Mouse (Mus musculus): Measurements from ENCODE around the gene Asb6. TPM values are rescaled to one million over a fixed set of nuclear protein-coding genes. Genes with fewer than 3 reads are reported as not detected.
A peak's percentile ranks its signal among the peaks of the same experiment; 100 is the strongest.

Gene Asb6
- total and polyA plus RNA-seq, 3 experiments: 7.8 to 13.6 (median 8.1) TPM

GRCm38 (mm10) chr2:30821073-30821472 lies 9.1 kb downstream of the Asb6 start:
- peak; percentile 58 for TF ChIP-seq CTCF (IDR thresholded peaks at IDR 0.05)
- no peak for TF ChIP-seq EP300 (IDR thresholded peaks at IDR 0.05; ENCODE audit: insufficient read depth, low read depth, low read length)
- no peaks in the 10 kb centered on the region for H3K27me3 ChIP-seq (ENCODE audit: control insufficient read depth, insufficient read depth, low read length)
- H3K4me1 ChIP-seq (ENCODE audit: control insufficient read depth, insufficient read depth, low read length): no peaks in the 10 kb centered on the region
- WGBS: 94% methylated on average over 3 of the region's 3 CpGs
- intact Hi-C loops (cut with DNase I): no loop called here
- no peak overlapping the region for H3K27ac ChIP-seq
- H3K9ac ChIP-seq (ENCODE audit: low read depth, low read length): no peak overlapping the region
- no peaks in the 10 kb centered on the region for H3K79me2 ChIP-seq (replicated peaks; ENCODE audit: control insufficient read depth, insufficient read depth, low read length)
- H3K36me3 ChIP-seq (ENCODE audit: control insufficient read depth, insufficient read depth, low read length): no peaks in the 10 kb centered on the region
- no peak overlapping the region for H3K4me3 ChIP-seq
- DNase-seq: no peak

GRCm38 (mm10) chr2:30819873-30820272 lies 10.3 kb downstream of the Asb6 start:
- Histone ChIP-seq H3K4me3 (no peak overlapping the region), H3K27ac (no peak overlapping the region), H3K4me1 (ENCODE audit: control insufficient read depth, insufficient read depth, low read length) (no peaks in the 10 kb centered on the region), H3K36me3 (ENCODE audit: control insufficient read depth, insufficient read depth, low read length) (no peaks in the 10 kb centered on the region), H3K79me2 (replicated peaks; ENCODE audit: control insufficient read depth, insufficient read depth, low read length) (no peaks in the 10 kb centered on the region), H3K27me3 (ENCODE audit: control insufficient read depth, insufficient read depth, low read length) (no peaks in the 10 kb centered on the region), H3K9ac (ENCODE audit: low read depth, low read length) (no peak overlapping the region)
- 86% methylated on average over 5 of the region's 5 CpGs for WGBS
- DNase-seq: no peak
- intact Hi-C loops (cut with DNase I): no loop called here
- no peak for TF ChIP-seq POLR2A (IDR thresholded peaks at IDR 0.05; ENCODE audit: insufficient read depth, low read depth, low read length)

GRCm38 (mm10) chr2:30816383-30816782 lies 13.8 kb downstream of the Asb6 start:
- H3K27me3 ChIP-seq (ENCODE audit: control insufficient read depth, insufficient read depth, low read length): no peaks in the 10 kb centered on the region
- no peak overlapping the region for H3K9ac ChIP-seq (ENCODE audit: low read depth, low read length)
- H3K4me3 ChIP-seq: no peak overlapping the region
- DNase-seq: no peak
- H3K36me3 ChIP-seq (ENCODE audit: control insufficient read depth, insufficient read depth, low read length): no peaks in the 10 kb centered on the region
- intact Hi-C loops (cut with DNase I): no loop called here
- H3K4me1 ChIP-seq (ENCODE audit: control insufficient read depth, insufficient read depth, low read length): no peaks in the 10 kb centered on the region
- TF ChIP-seq POLR2A (IDR thresholded peaks at IDR 0.05; ENCODE audit: insufficient read depth, low read depth, low read length) (no peak), CTCF (IDR thresholded peaks at IDR 0.05) (no peak), EP300 (IDR thresholded peaks at IDR 0.05; ENCODE audit: insufficient read depth, low read depth, low read length) (no peak)
- H3K79me2 ChIP-seq (replicated peaks; ENCODE audit: control insufficient read depth, insufficient read depth, low read length): no peaks in the 10 kb centered on the region
- 88% methylated on average over 1 of the region's 1 CpGs for WGBS
- H3K27ac ChIP-seq: no peak overlapping the region

GRCm38 (mm10) chr2:30810573-30810972 lies 19.6 kb downstream of the Asb6 start:
- H3K4me3 ChIP-seq: no peak overlapping the region
- H3K36me3 ChIP-seq (ENCODE audit: control insufficient read depth, insufficient read depth, low read length): no peaks in the 10 kb centered on the region
- TF ChIP-seq CTCF (IDR thresholded peaks at IDR 0.05): no peak
- no peak for TF ChIP-seq POLR2A (IDR thresholded peaks at IDR 0.05; ENCODE audit: insufficient read depth, low read depth, low read length)
- no peak for TF ChIP-seq EP300 (IDR thresholded peaks at IDR 0.05; ENCODE audit: insufficient read depth, low read depth, low read length)
- 77% methylated on average over 7 of the region's 7 CpGs for WGBS
- H3K27me3 ChIP-seq (ENCODE audit: control insufficient read depth, insufficient read depth, low read length): no peaks in the 10 kb centered on the region
- peaks cover 7% of the 10 kb centered on the region for H3K4me1 ChIP-seq (ENCODE audit: control insufficient read depth, insufficient read depth, low read length)
- H3K79me2 ChIP-seq (replicated peaks; ENCODE audit: control insufficient read depth, insufficient read depth, low read length): no peaks in the 10 kb centered on the region; the same call in 1 of the 2 replicates
- H3K9ac ChIP-seq (ENCODE audit: low read depth, low read length): no peak overlapping the region
- H3K27ac ChIP-seq: no peak overlapping the region
- intact Hi-C loops (cut with DNase I): no loop called here
- no peak for DNase-seq

GRCm38 (mm10) chr2:30809503-30809902 lies 20.6 kb downstream of the Asb6 start:
- intact Hi-C loops (cut with DNase I): loop anchor here (2.0 kb wide), 1 partner anchor 15 kb away; no protein-coding TSS in a partner anchor
- no peak for DNase-seq
- no peaks in the 10 kb centered on the region; the same call in 1 of the 2 replicates for H3K79me2 ChIP-seq (replicated peaks; ENCODE audit: control insufficient read depth, insufficient read depth, low read length)
- H3K27ac ChIP-seq: no peak overlapping the region
- no peak overlapping the region for H3K9ac ChIP-seq (ENCODE audit: low read depth, low read length)
- H3K27me3 ChIP-seq (ENCODE audit: control insufficient read depth, insufficient read depth, low read length): no peaks in the 10 kb centered on the region
- TF ChIP-seq CTCF (IDR thresholded peaks at IDR 0.05): no peak
- no peak for TF ChIP-seq POLR2A (IDR thresholded peaks at IDR 0.05; ENCODE audit: insufficient read depth, low read depth, low read length)
- TF ChIP-seq EP300 (IDR thresholded peaks at IDR 0.05; ENCODE audit: insufficient read depth, low read depth, low read length): no peak
- no peaks in the 10 kb centered on the region for H3K36me3 ChIP-seq (ENCODE audit: control insufficient read depth, insufficient read depth, low read length)
- WGBS: 67% methylated on average over 5 of the region's 5 CpGs
- H3K4me1 ChIP-seq (ENCODE audit: control insufficient read depth, insufficient read depth, low read length): peaks cover 7% of the 10 kb centered on the region
- H3K4me3 ChIP-seq: no peak overlapping the region

- Histone ChIP-seq H3K79me2 (replicated peaks; ENCODE audit: control insufficient read depth, insufficient read depth, low read length) (no peaks in the 10 kb centered on the region; the same call in 1 of the 2 replicates), H3K9ac (ENCODE audit: low read depth, low read length) (peak overlapping the region; percentile 67), H3K27ac (peak overlapping the region; percentile 93), H3K4me3 (peak overlapping the region; percentile 91), H3K36me3 (ENCODE audit: control insufficient read depth, insufficient read depth, low read length) (no peaks in the 10 kb centered on the region), H3K4me1 (ENCODE audit: control insufficient read depth, insufficient read depth, low read length) (peaks cover 7% of the 10 kb centered on the region), H3K27me3 (ENCODE audit: control insufficient read depth, insufficient read depth, low read length) (no peaks in the 10 kb centered on the region)
- intact Hi-C loops (cut with DNase I): loop anchor here (2.0 kb wide), 1 partner anchor 17 kb away; no protein-coding TSS in a partner anchor
- DNase-seq: no peak
- TF ChIP-seq POLR2A (IDR thresholded peaks at IDR 0.05; ENCODE audit: insufficient read depth, low read depth, low read length) (no peak), EP300 (IDR thresholded peaks at IDR 0.05; ENCODE audit: insufficient read depth, low read depth, low read length) (no peak), CTCF (IDR thresholded peaks at IDR 0.05) (no peak)
- under 1% methylated on average over 10 of the region's 10 CpGs for WGBS
Observed at GRCm38 (mm10) chr2:30808296-30808655, 21.9 kb downstream of the Asb6 start.

All from heart, adult 2 months (tissue).